Mouse (Mus musculus): Measurements from ENCODE around the gene Vmn1r160. TPM values are rescaled to one million over a fixed set of nuclear protein-coding genes. Genes with fewer than 3 reads are reported as not detected.
"Not testable (repeated sequence)": the region's sequence is repeated elsewhere in the genome, so short reads cannot be mapped to it uniquely, and the experiment has no call there.

Vmn1r160 gene
- not detected in 2 replicates for total RNA-seq (2017)

DNA sequence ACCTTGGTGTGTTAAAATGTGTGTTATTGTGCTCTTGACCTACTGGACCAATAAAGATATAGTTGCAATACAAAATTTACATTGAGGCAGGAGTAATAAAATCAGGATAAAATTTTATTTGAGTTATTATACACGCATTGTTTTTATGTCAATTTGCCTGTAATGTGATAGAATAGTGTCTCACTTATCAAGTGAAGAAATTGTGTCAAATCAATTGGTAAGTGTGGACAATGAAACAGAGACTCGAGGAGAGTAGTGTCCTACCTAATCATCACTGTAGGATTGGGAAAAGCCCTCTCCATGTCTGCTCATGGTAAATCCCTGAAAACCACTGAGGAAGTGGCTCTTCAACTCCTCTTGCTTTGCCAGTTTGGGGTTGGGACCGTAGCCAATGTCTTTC, at the start of gene Vmn1r160:
Vmn1r160 (plus strand) TSS at position 301 of the 400 bp plus-strand sequence.
- ATAC-seq (replicated peaks; ENCODE audit: low read depth, poor library complexity, severe bottlenecking) = not testable (repeated sequence)

DNA sequence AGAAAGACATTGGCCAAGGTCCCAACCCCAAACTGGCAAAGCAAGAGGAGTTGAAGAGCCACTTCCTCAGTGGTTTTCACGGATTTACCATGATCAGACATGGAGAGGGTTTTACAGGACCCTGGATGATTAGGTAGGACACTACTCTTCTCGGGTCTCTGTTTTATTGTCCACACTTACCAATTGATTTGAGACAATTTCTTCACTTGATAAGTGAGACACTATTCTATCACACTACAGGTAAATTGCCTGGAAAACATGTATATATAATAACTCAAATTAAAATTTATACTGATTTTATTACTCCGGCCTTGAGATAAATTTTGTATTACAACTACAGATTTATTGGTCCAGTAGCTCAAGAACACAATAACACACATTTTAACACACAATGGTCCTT, 27.5 kb upstream of the Vmn1r160 start, which contains the start of gene Vmn1r159:
Vmn1r159 (minus strand) TSS at position 101 of the 400 bp plus-strand sequence.
- ATAC-seq (replicated peaks; ENCODE audit: low read depth, poor library complexity, severe bottlenecking) = not testable (repeated sequence)

Other genes with a start within 250 kb of the Vmn1r160 start
- not detected in 2 replicates for gene Vmn1r155, start 213.2 kb upstream of the Vmn1r160 start, total RNA-seq (2017)
- gene Gm8693, start 178.9 kb upstream of the Vmn1r160 start, total RNA-seq (2017) = not detected in 2 replicates
- gene Gm4567, start 151.5 kb upstream of the Vmn1r160 start, total RNA-seq (2017) = not detected in 2 replicates
- gene Vmn1r157, start 109.5 kb upstream of the Vmn1r160 start, total RNA-seq (2017) = not detected in 2 replicates
- not detected in 2 replicates for gene Vmn1r158, start 80.4 kb upstream of the Vmn1r160 start, total RNA-seq (2017)
- not detected in 2 replicates for gene Vmn1r159, start 27.6 kb upstream of the Vmn1r160 start, total RNA-seq (2017)
- gene Gm4214, start 113.4 kb downstream of the Vmn1r160 start, total RNA-seq (2017) = not detected in 2 replicates
- not detected in 2 replicates for gene Gm4216, start 148.7 kb downstream of the Vmn1r160 start, total RNA-seq (2017)
- not detected in 2 replicates for gene Vmn1r163, start 184.3 kb downstream of the Vmn1r160 start, total RNA-seq (2017)
- not detected in 2 replicates for gene Gm8720, start 196.2 kb downstream of the Vmn1r160 start, total RNA-seq (2017)